Mouse (Mus musculus) lung, embryonic 14.5 days (tissue): ENCODE measurements around the gene Art4. TPM values are rescaled to one million over a fixed set of nuclear protein-coding genes. Genes with fewer than 3 reads are reported as not detected.

Experiments used
- ATAC-seq: fragments of 200-750 bp; cut with Nextera tagmentation; 2 replicates; pipeline ENCODE4 v1.8.0; 2017; ENCODE audit warnings: mild to moderate bottlenecking, moderate TSS enrichment, moderate library complexity; ENCODE audit not compliant: insufficient read depth
- DNase-seq: peaks from one replicate; pipeline ENCODE4 v3.0.0-alpha.2; 2015
- H3K27ac ChIP-seq: fragments of 300-500 bp; sonication (generic); 2 replicates; pipeline ENCODE4 v1.5.1; 2014; ENCODE audit warnings: low read depth, mild to moderate bottlenecking, moderate library complexity
- H3K27me3 ChIP-seq: fragments of 300-500 bp; sonication (generic); 2 replicates; pipeline ENCODE4 v1.6.1; 2014; ENCODE audit warnings: low read length, control low read depth; ENCODE audit not compliant: insufficient read depth
- H3K36me3 ChIP-seq: fragments of 300-500 bp; sonication (generic); 2 replicates; pipeline ENCODE4 v1.6.1; 2014; ENCODE audit warnings: control low read depth; ENCODE audit not compliant: insufficient read depth
- H3K4me1 ChIP-seq: fragments of 300-500 bp; sonication (generic); 2 replicates; pipeline ENCODE4 v1.6.1; 2014; ENCODE audit warnings: antibody characterized with exemption, control low read depth; ENCODE audit not compliant: insufficient read depth
- H3K4me2 ChIP-seq: fragments of 300-500 bp; sonication (generic); 2 replicates; pipeline ENCODE4 v1.6.1; 2014; ENCODE audit warnings: mild to moderate bottlenecking
- H3K4me3 ChIP-seq: fragments of 300-500 bp; sonication (generic); 2 replicates; pipeline ENCODE4 v1.5.1; 2014; ENCODE audit warnings: low read depth, low read length
- H3K9ac ChIP-seq: fragments of 300-500 bp; sonication (generic); 2 replicates; pipeline ENCODE4 v1.6.1; 2014
- H3K9me3 ChIP-seq: fragments of 300-500 bp; sonication (generic); 2 replicates; pipeline ENCODE4 v1.6.1; 2016; ENCODE audit warnings: low read depth, low read length, control low read depth
- CTCF ChIP-seq: IDR thresholded peaks from 2 replicates; pipeline ENCODE4 v1.5.1; 2016; ENCODE audit warnings: antibody characterized with exemption, low read depth
- WGBS: fragments of 180-500 bp; shearing (Covaris S2); extraction: QIAGEN DNeasy Blood & Tissue Kit; methylation state at CpG from one replicate; pipeline ENCODE4 v1.1.7; 2014; 5-methylcytosine and 5-hydroxymethylcytosine counted together
- polyA plus RNA-seq: library from polyadenylated mRNA; unstranded; fragments of >200 nt; fragmentation: Nextera tagmentation; extraction: Ambion mirVana; gene quantifications from 2 replicates; pipeline ENCODE4 v1.2.1, GENCODE M21; 2014

The Art4 gene
- polyA plus RNA-seq, 1 experiment from 2014 or later, result 3.3 TPM

DNA sequence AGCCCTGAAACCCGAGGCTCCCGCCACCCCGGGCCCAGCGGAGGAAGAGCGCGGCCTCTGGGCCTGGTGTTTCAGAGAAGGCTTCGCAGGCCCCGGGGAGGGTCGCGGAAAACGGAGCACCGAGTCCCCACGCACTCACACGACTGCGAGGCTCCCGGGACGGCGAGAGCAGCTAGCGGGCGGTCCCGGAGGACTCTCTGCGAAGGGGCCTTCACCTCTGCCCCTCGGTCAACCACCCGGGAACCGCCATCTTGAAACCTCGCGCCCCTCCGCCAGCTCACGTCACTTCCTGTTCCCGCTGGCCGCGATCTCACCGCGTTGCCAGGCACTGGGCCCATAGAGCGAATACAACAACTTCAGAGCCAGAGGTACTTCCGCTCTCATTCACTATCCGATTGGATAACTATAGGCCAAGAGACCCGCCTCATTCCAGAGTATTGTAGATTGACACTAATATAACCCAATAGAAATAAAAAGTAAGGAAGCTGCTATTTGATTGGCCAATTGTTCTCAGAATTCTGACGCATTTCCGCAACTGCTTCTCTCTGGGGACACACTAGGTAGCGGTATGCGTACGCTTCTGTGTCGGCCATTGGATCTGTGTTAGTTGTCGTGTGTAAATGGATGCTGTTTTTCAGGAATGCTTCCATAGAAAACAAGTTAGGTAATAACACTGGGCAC is 29.5 kb downstream of the Art4 start, which contains the start of gene Wbp11:
Gene Wbp11, minus strand, starts transcription at position 353 of the 681 bp plus-strand sequence.
- peak within 1 kb of the TSS; percentile 99 for H3K9ac ChIP-seq
- TF ChIP-seq CTCF, result peak; percentile 47; the same call in 1 of the 2 replicates
- peak; percentile 100 for ATAC-seq
- peak within 1 kb of the TSS; percentile 91 for H3K27ac ChIP-seq
- H3K36me3 ChIP-seq, result peaks cover 23% of the 10 kb centered on the region
- peak; percentile 98 for DNase-seq
- H3K4me2 ChIP-seq, result peak within 1 kb of the TSS; percentile 66
- under 1% methylated on average over 45 of the region's 45 CpGs for WGBS
- H3K4me1 ChIP-seq, result no peaks in the 10 kb centered on the region
- H3K4me3 ChIP-seq, result peak within 1 kb of the TSS; percentile 100
- no peaks in the 10 kb centered on the region for H3K27me3 ChIP-seq
- no peaks in the 10 kb centered on the region for H3K9me3 ChIP-seq

DNA sequence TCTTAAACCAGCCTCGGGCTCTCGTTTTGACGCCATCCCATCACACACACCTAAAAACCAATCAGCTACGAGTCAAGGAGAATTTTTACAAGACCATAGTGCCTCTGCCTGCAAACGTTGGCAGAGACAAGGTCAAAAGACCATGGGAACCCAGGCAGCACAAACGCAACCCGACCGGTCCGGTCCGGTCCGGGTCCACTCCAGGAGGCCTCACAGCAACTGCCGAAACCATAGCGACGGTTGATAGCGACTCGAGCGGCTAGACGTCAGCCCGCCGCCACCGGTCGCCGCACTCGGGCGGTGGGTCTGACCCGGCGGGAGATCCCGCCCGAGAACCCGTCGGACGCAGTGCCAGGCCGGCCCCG is 30.0 kb downstream of the Art4 start, which contains the start of gene BC049715:
Gene BC049715, plus strand, starts transcription at position 111 of the 365 bp plus-strand sequence.
- peak; percentile 11; the same call in 1 of the 2 replicates for ATAC-seq
- peaks cover 28% of the 10 kb centered on the region for H3K36me3 ChIP-seq
- H3K27ac ChIP-seq, result peak within 1 kb of the TSS; percentile 91
- DNase-seq, result no peak
- no peak for TF ChIP-seq CTCF
- H3K4me1 ChIP-seq, result no peaks in the 10 kb centered on the region
- WGBS, result under 1% methylated on average over 34 of the region's 34 CpGs
- H3K9me3 ChIP-seq, result no peaks in the 10 kb centered on the region
- H3K9ac ChIP-seq, result peak within 1 kb of the TSS; percentile 99
- peak within 1 kb of the TSS; percentile 66 for H3K4me2 ChIP-seq
- peak within 1 kb of the TSS; percentile 100 for H3K4me3 ChIP-seq
- no peaks in the 10 kb centered on the region for H3K27me3 ChIP-seq

DNA sequence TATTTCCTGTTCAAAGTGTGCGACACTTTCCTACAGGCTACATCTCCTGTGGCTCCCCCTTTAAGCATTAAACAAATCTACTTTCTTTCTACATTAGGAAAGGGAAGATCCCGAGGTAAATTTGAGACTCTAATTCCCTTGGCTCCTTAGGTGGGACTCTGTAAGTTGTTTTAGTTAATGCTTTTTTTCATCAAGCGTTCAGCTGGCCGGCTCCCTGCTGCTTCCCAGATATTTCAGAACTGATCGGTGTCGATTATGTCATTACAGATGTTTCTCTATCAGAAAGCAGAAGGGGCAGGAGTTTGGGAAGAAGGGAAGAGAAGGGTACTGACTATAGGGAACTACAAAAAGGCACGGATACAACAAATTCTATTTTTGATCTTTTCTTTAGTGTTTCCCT is 30.4 kb downstream of the Art4 start:
- peak overlapping the region; percentile 91; the same call in 1 of the 2 replicates for H3K27ac ChIP-seq
- DNase-seq (no peak), ATAC-seq (no peak)
- peak overlapping the region; percentile 99 for H3K9ac ChIP-seq
- no peaks in the 10 kb centered on the region for H3K4me1 ChIP-seq
- TF ChIP-seq CTCF, result no peak
- H3K36me3 ChIP-seq, result peaks cover 32% of the 10 kb centered on the region
- peak overlapping the region; percentile 60 for H3K4me2 ChIP-seq
- no peaks in the 10 kb centered on the region for H3K9me3 ChIP-seq
- 14% methylated on average over 7 of the region's 7 CpGs for WGBS
- H3K4me3 ChIP-seq, result peak overlapping the region; percentile 100
- no peaks in the 10 kb centered on the region for H3K27me3 ChIP-seq

DNA sequence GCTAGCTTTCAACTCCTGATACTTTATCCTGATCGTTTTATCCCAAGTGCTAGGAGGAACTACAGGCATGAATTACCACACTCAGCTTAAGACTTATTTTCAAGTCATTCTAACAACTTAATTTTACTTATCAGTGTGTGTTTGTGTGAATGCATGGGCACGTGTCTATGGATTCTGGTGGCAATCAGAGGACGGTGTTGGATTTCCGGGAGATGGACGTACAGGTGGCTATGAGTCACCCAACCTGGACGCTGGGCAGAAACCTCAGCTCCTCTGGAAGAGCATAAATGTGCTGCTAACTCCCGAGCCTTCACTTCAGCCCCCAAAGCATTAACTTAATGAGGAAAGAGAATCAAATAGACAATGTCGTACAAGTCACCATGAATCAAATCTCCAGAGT is 32.5 kb downstream of the Art4 start:
- no peak for TF ChIP-seq CTCF
- ATAC-seq (no peak), DNase-seq (no peak)
- H3K9me3 ChIP-seq, result no peaks in the 10 kb centered on the region
- no peaks in the 10 kb centered on the region for H3K4me1 ChIP-seq
- H3K9ac ChIP-seq, result no peak overlapping the region; the same call in 1 of the 2 replicates
- no peak overlapping the region for H3K4me2 ChIP-seq
- no peak overlapping the region for H3K27ac ChIP-seq
- 90% methylated on average over 8 of the region's 8 CpGs for WGBS
- no peak overlapping the region for H3K4me3 ChIP-seq
- H3K27me3 ChIP-seq, result no peaks in the 10 kb centered on the region
- peaks cover 53% of the 10 kb centered on the region for H3K36me3 ChIP-seq

DNA sequence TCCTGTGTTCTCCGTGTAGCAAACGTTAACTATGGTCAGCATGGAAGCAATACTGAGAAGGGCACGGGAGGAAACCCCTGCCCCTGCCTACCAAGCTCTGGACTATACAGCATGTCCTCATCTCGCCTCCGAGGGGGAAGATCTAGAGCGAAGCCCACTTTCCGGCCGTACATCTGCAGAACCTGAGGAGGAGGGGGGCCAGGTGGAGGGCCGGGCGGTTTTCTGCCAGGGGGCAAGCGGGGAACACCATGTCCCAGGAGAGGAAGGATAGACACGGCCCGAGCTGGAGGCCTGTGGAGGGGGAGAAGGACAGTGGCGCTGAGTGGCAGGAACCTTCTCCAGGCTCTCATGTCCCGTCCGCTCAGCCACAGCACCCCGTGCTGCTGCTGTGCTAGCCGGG is 36.4 kb downstream of the Art4 start:
- Histone ChIP-seq H3K4me2 (no peak overlapping the region), H3K9me3 (no peaks in the 10 kb centered on the region), H3K36me3 (peaks cover 92% of the 10 kb centered on the region), H3K27me3 (no peaks in the 10 kb centered on the region), H3K4me1 (no peaks in the 10 kb centered on the region), H3K9ac (no peak overlapping the region), H3K4me3 (no peak overlapping the region), H3K27ac (no peak overlapping the region)
- DNase-seq (no peak), ATAC-seq (no peak)
- TF ChIP-seq CTCF, result no peak
- WGBS, result 94% methylated on average over 18 of the region's 18 CpGs

DNA sequence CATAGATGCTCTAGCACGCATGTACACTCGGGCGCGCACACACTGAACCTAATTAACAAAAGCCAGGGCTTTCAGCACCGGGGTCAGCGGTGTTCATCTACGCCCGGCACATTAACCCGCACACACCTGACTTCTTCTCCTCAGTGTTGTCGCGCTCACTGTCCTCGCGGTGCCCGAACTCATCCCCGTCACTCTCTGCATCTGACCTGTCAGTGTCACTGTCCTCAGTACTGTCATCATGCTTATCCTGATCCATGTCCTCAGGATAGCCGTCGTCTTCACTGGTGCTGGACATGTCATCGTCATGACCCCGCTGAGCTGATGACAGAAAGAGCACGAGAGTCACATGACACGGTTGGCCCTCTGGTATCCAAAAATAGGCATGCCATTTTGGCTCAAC is 37.2 kb downstream of the Art4 start:
- Histone ChIP-seq H3K9me3 (no peaks in the 10 kb centered on the region), H3K4me1 (no peaks in the 10 kb centered on the region), H3K36me3 (peaks cover 94% of the 10 kb centered on the region), H3K9ac (no peak overlapping the region), H3K27ac (no peak overlapping the region), H3K4me2 (no peak overlapping the region), H3K27me3 (no peaks in the 10 kb centered on the region), H3K4me3 (no peak overlapping the region)
- DNase-seq (no peak), ATAC-seq (no peak)
- 94% methylated on average over 21 of the region's 21 CpGs for WGBS
- no peak for TF ChIP-seq CTCF

DNA sequence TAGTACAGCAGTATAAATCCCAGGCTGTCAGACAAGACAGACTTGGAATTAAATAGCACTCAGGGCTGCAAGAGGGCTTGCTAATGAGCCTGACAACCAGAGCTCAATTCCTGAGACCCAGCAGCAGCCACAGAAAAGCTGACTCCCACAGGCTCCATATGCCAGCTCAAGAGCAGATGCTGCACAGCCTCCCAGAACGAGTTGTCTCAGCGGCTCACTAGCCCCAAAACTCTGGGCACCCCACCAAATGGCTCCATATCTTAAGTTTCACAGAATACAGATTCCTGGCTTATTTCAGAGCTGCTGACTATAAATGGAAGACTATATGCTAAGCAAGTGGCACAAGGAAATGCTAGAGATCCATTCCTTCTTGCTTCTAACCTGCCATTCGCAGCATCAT is 40.0 kb downstream of the Art4 start:
- no peak for ATAC-seq
- 94% methylated on average over 3 of the region's 3 CpGs for WGBS
- no peak overlapping the region for H3K27ac ChIP-seq

More for the DNA sequence above, 40.0 kb downstream of the Art4 start:
- Histone ChIP-seq H3K9me3 (no peaks in the 10 kb centered on the region), H3K9ac (no peak overlapping the region), H3K4me1 (no peaks in the 10 kb centered on the region), H3K36me3 (peaks cover 97% of the 10 kb centered on the region), H3K4me3 (no peak overlapping the region), H3K27me3 (no peaks in the 10 kb centered on the region), H3K4me2 (no peak overlapping the region)
- no peak for TF ChIP-seq CTCF
- DNase-seq, result no peak
